Mouse (Mus musculus) lung, adult 2 months (tissue): ENCODE data around the gene Selenon.

ENCODE experiments used
- CTCF ChIP-seq: fragments of 200-500 bp; IDR thresholded peaks from 2 replicates; pipeline ENCODE4 v1.5.1; 2011; ENCODE audit warnings: mild to moderate bottlenecking, low read length, control low read depth; ENCODE audit not compliant: insufficient read depth
- POLR2A ChIP-seq: fragments of 200-500 bp; IDR thresholded peaks from 2 replicates; pipeline ENCODE4 v1.6.1; 2011; ENCODE audit warnings: low read depth, mild to moderate bottlenecking, control low read depth, low read length, borderline replicate concordance; ENCODE audit errors: extremely low read depth

DNA sequence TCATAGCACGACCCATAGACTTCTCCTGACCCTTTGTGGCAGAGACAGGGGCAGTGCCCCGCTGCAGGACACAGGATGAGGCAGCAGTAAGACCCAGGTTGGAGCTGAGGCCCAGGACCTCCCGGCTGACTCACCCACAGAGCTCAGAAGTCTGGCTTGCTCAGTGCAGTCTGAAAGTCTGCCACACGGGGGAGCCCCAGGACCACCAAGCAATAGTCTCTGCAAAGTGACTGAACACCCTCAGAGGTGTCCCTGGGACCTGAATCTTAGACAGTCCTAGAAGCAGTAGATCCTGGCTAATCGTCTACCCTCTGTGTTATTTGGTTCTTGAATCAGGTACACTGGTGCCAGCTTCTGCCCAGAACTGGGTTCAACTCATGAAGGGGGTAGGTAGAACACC lies 8.7 kb downstream of the Selenon start:
- TF ChIP-seq POLR2A: no peak
- peak; percentile 94 for TF ChIP-seq CTCF
